Mouse (Mus musculus): Measurements from ENCODE around the gene Mcoln3.
A peak's percentile ranks its signal among the peaks of the same experiment; 100 is the strongest.

Mcoln3 gene

DNA sequence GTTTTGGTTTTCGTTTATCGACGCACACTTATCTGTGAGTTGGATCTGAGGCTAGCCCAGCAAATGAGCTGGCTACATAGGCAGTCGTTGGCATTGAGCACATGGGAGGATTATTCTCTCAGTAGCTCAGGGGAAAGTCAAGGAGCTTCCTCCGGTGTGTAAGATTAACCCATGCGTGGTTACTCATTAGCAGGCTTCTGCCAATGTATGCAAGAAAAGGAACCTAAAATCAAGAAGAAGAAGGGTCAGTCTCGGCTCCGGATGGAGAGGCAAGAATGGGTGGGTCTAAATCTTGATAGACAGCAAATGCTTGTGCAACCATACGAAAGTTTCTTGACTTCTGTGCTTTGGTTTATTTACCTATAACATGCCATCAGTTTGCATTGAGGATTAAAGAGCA lies 57.0 kb downstream of the Mcoln3 start:
- no peak for DNase-seq (ENCODE audit: low spot score)

DNA sequence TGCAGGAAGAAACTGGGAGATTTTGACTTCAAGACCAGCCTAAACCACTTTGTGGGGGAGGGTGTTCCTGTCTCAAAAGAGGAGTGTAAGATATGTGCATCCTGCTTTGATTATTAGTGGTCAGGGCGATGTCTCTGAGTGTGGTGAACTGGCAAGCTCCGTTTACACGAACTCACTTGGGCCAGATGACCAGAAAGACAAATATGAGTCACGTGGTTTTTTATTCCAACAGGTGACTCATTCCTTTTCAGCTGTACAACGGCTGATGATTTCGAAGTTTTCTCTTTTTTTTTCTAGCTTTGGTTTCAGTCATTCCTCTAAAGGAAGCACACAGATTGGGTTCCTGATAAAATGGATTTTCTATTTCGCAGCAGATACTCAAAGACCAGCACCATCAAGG lies 60.0 kb downstream of the Mcoln3 start:
- DNase-seq (ENCODE audit: low spot score), result no peak

GRCm38 (mm10) chr3:146177748-146178582 lies 60.7 kb downstream of the Mcoln3 start:
- peak; percentile 87 for DNase-seq (ENCODE audit: low spot score)

- DNase-seq (ENCODE audit: low spot score), result no peak
Measured at GRCm38 (mm10) chr3:146180341-146180740, 63.1 kb downstream of the Mcoln3 start.

DNA sequence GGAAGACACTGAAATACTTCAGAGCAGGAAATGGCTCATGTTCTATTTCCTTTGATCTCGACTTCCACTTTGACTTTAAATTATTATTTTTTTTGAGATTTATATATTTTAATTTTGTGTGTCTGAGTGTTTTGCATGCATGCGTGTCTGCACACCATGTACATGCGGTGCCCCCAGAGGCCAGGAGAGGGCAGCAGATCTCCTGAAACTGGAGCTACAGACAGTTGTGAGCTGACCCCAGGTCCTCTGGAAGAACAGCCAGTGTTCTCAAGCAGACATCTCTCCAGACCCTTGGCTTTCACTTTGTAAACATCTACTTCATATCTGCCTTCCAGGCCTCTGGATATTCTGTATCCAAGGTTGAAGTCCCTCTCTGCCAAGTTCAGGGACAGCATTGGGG lies 63.7 kb downstream of the Mcoln3 start:
- peak; percentile 82 for DNase-seq (ENCODE audit: low spot score)

DNA sequence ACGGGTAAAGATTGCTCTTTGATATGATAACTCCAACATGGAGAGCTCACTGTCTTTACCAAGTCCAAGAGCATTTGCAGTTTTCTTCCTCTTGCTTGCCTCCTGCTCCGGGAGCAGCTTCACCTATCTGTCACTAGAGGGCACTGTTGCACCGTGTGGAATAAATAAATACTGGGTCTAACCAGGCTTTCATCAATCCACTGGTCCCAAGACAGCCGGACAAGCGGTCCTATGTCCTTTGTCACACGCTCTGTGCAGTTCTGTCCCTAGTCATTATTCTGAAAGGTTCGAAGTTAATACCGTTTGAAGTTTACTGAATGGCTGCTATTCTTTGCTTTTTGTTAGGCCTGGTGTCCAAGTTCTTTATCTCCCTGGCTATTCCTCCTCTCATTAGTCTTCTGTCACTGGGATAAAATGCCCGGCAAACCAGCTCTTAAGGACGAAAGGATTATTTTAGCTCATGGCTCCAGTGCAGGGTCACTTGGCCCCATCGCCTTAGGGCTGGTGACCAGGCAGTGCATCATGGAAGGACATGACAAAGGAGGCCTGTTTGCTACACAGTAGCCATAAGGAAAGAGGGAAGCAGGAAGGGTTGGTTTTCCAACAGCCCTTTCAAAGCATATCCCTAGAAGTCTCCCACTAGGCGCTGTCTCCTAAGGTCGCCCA lies 67.9 kb downstream of the Mcoln3 start:
- peak; percentile 90 for DNase-seq (ENCODE audit: low spot score)

- DNase-seq (ENCODE audit: low spot score), result no peak
Measured at GRCm38 (mm10) chr3:146186033-146186432, 68.8 kb downstream of the Mcoln3 start.

- no peak for DNase-seq (ENCODE audit: low spot score)
Measured at GRCm38 (mm10) chr3:146189933-146190332, 72.7 kb downstream of the Mcoln3 start.

All from embryo, embryonic 10 days (tissue).